Mouse (Mus musculus): ENCODE measurements around the gene Zscan10.

The Zscan10 gene

GRCm38 (mm10) chr17:23653324-23653723 is 52.7 kb downstream of the Zscan10 start:
- DNase-seq (ENCODE audit: low spot score), result no peak

DNA sequence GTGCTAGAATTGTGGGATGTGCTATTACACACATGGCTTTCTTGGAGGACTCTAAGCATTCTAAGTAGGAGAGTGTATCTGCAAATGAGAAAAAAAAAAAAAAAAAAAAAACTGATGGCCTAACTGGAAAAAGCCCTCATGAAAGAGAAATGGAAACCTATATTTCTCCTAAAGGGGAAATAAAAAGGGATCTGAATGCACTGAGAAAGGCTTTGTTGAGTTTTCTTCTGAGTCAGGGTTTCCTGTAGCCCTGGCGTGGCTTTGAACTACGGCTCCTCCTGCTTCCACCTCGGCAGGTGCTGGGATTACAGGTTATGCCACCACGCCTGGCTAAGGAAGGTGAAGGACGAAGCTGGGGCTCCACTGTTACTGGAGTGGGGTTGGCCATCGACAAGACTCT is 53.3 kb downstream of the Zscan10 start:
- no peak for DNase-seq (ENCODE audit: low spot score)

DNA sequence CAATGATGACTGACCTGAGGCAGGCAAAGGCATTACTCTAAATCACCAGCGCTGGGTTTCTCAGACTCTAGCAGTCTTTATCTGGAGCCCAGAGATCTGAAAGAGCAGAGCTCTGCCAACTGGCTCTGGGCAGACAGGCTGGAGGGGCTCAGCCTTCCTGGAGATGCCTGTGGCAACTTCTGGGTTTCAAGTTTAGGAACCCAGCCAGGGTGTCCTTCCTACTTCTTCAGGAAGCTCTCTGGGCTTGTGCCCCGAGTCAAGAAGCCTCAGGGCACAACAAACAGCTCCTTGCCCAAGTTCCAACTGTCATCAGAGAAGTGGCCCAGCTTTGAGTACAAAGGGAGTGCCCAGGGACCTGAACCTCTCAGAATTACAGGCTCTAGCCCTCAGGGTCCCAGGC is 53.8 kb downstream of the Zscan10 start:
- DNase-seq (ENCODE audit: low spot score), result no peak

GRCm38 (mm10) chr17:23658450-23658849 is 57.8 kb downstream of the Zscan10 start:
- DNase-seq (ENCODE audit: low spot score), result no peak

GRCm38 (mm10) chr17:23660117-23660875 is 59.6 kb downstream of the Zscan10 start, which contains the start of gene Bicdl2:
Gene Bicdl2, plus strand, starts transcription at chr17:23660506.
- peak; percentile 55 for DNase-seq (ENCODE audit: low spot score)

Data from T-cell, adult 2 months (primary cell).